Mouse (Mus musculus) liver, adult 2 months (tissue): ENCODE results near the gene Gm49339.

Experiments
- CTCF ChIP-seq: fragments of 200-500 bp; IDR thresholded peaks from 2 replicates; pipeline ENCODE4 v1.5.1; 2011; ENCODE audit warnings: low read depth, low read length, control low read depth
- POLR2A ChIP-seq: fragments of 200-500 bp; IDR thresholded peaks from 2 replicates; pipeline ENCODE4 v1.6.1; 2011; ENCODE audit warnings: low read length, control low read depth; ENCODE audit not compliant: insufficient read depth; ENCODE audit errors: extremely low read depth

DNA sequence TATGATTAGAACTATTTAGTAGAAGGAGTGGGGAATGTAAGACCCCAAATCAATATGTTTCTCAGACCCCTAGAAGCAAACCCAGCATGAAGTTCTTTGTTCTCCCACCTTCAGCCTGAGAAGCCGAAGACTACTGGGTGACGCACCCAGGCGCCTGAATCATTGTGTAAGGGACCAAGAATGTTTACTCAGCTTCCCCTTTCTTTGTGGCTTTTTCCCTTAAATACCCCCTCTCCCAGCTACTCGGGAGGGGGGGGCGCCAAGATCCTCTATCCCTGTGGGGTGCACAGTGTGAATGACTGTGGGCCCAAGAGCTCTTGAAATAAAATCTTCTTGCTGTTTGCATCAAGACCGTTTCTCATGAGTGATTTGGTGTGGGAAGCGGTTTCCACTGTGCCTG is 50.4 kb downstream of the Gm49339 start:
- no peak for TF ChIP-seq POLR2A
- TF ChIP-seq CTCF = no peak
